In the genomic region with DNA sequence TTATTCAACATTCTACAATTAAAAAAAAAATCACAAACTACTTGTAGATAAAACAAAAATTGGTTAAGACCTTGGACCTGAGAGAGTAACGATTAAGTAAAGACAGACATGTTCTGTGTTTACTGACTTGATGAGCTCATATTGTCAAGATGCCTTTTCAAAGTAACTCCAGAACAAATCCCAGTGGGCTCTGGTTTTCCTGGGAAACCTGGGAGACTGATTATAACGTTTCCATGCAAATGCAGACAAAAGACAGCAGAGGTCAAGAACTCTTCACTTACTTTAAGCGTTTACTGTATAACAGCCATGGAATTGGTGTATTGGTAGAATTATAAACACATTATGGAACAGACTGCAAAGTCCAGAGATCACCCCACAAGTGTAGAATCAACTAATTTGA, we compare ENCODE assay signal across 22 mouse cellular contexts.
A peak's percentile ranks its signal among the peaks of the same experiment; 100 is the strongest.
DNase-seq lines count a peak whose midpoint lies in the region; ATAC-seq lines count a peak whose summit lies in the region.
"Had no signal": no experiment of that assay in that cellular context is flagged by ENCODE, and none has a peak within 500 bp of the region (broad histone marks: within the 10 kb centered on the region; RNA-seq: fewer than 3 reads in every experiment).

No protein-coding gene starts in this region.

- ATAC-seq in embryonic facial prominence, embryonic 14.5 days (ENCODE audit: low read depth), result no peak; the same call in 1 of the 2 replicates
- ATAC-seq in heart, embryonic 12.5 days (ENCODE audit: insufficient number of reproducible peaks, low FRiP score), result no peak
- ATAC-seq: activated CD4-positive, CD25-positive, alpha-beta regulatory T cell, adult 4 months; CD4-positive, CD25-positive, alpha-beta regulatory T cell, adult 4 months; Patski had no signal

- H3K27me3 ChIP-seq in embryonic facial prominence, embryonic 14.5 days (replicated peaks; ENCODE audit: control insufficient read depth, insufficient read depth, low read length), result no peaks in the 10 kb centered on the region
- H3K27me3 ChIP-seq in embryonic facial prominence, embryonic 10.5 days (replicated peaks; ENCODE audit: low read depth, poor library complexity, severe bottlenecking), result no peaks in the 10 kb centered on the region
- no peaks in the 10 kb centered on the region for H3K27me3 ChIP-seq in heart, embryonic 12.5 days (replicated peaks)
- H3K27me3 ChIP-seq: CH12.LX, Patski had no signal

- H3K4me2 ChIP-seq in embryonic facial prominence, embryonic 14.5 days (ENCODE audit: low read depth, low read length), result no peak overlapping the region
- no peak overlapping the region for H3K4me2 ChIP-seq in heart, embryonic 12.5 days

- H3K4me1 ChIP-seq in embryonic facial prominence, embryonic 14.5 days (ENCODE audit: control insufficient read depth, insufficient read depth, low read length), result no peaks in the 10 kb centered on the region
- H3K4me1 ChIP-seq in embryonic facial prominence, embryonic 10.5 days, result peaks cover 5% of the 10 kb centered on the region
- H3K4me1 ChIP-seq in heart, embryonic 12.5 days (replicated peaks), result 0 out of 2 replicates have a peak, but pooled peaks cover 8% of the 10 kb centered on the region

- no peaks in the 10 kb centered on the region for H3K9me3 ChIP-seq in embryonic facial prominence, embryonic 14.5 days (ENCODE audit: control insufficient read depth, low read length)
- H3K9me3 ChIP-seq in embryonic facial prominence, embryonic 10.5 days, result no peaks in the 10 kb centered on the region
- H3K9me3 ChIP-seq in heart, embryonic 12.5 days (replicated peaks), result 0 out of 2 replicates have a peak, but pooled peaks cover 3% of the 10 kb centered on the region
- H3K9me3 ChIP-seq: G1E had no signal

- WGBS in embryonic facial prominence, embryonic 14.5 days, result 49% methylated on average over 3 of the region's 3 CpGs
- 76% methylated on average over 3 of the region's 3 CpGs for WGBS in embryonic facial prominence, embryonic 10.5 days
- 82% methylated on average over 3 of the region's 3 CpGs for WGBS in heart, embryonic 12.5 days

- H3K9ac ChIP-seq in embryonic facial prominence, embryonic 14.5 days (ENCODE audit: low read depth, low read length), result no peak overlapping the region
- no peak overlapping the region for H3K9ac ChIP-seq in heart, embryonic 12.5 days

- H3K36me3 ChIP-seq in embryonic facial prominence, embryonic 14.5 days (ENCODE audit: control insufficient read depth, insufficient read depth, low read length), result no peaks in the 10 kb centered on the region
- peaks cover 12% of the 10 kb centered on the region for H3K36me3 ChIP-seq in embryonic facial prominence, embryonic 10.5 days (replicated peaks)
- H3K36me3 ChIP-seq in heart, embryonic 12.5 days, result peaks cover 7% of the 10 kb centered on the region
- H3K36me3 ChIP-seq: G1E had no signal

- H3K4me3 ChIP-seq in embryonic facial prominence, embryonic 14.5 days (ENCODE audit: low read depth, low read length), result no peak overlapping the region
- no peak overlapping the region for H3K4me3 ChIP-seq in embryonic facial prominence, embryonic 10.5 days
- H3K4me3 ChIP-seq in heart, embryonic 12.5 days, result no peak overlapping the region

- intact Hi-C loops in left cerebral cortex, postnatal 25 days (cut with DNase I), result no loop called here

- H3K27ac ChIP-seq in embryonic facial prominence, embryonic 14.5 days (replicated peaks; ENCODE audit: low read depth, low read length), result no peak overlapping the region
- no peak overlapping the region for H3K27ac ChIP-seq in embryonic facial prominence, embryonic 10.5 days (replicated peaks)
- H3K27ac ChIP-seq in heart, embryonic 12.5 days (ENCODE audit: poor library complexity, severe bottlenecking), result no peak overlapping the region

- peak; percentile 63 for DNase-seq in embryonic facial prominence, embryonic 14.5 days (ENCODE audit: low spot score)
- no peak for DNase-seq in embryonic facial prominence, embryonic 10.5 days (ENCODE audit: low spot score)
- DNase-seq in heart, adult 11 months, result peak; percentile 15
- peak; percentile 60 for DNase-seq in MN1 (ENCODE audit: low spot score)
- no peak for DNase-seq in left cerebral cortex, postnatal 25 days (ENCODE audit: low spot score in 2 of 2)
- DNase-seq: adrenal gland, adult 2 months; adrenal gland, adult 8-10 months; adrenal gland, postnatal 10 days; adrenal gland, postnatal 14 days; adrenal gland, postnatal 25 days; adrenal gland, postnatal 36 days; B cell, adult 2 months; cerebellum, adult 11 months; cerebellum, adult 11-12 months; cerebellum, adult 18-20 months; cerebellum, adult 2 months had no signal

Comparison
In these comparisons a context has a peak if more than half of its experiments do, and no peak if none do; other contexts are left out.
1. DNase-seq: peak in embryonic facial prominence, embryonic 14.5 days (single experiment), heart, adult 11 months (single experiment) and MN1 (single experiment); none in embryonic facial prominence, embryonic 10.5 days (single experiment) and left cerebral cortex, postnatal 25 days (0 of 2).